Mouse (Mus musculus): ENCODE data around the gene Itgax.

Itgax gene

GRCm38 (mm10) chr7:128164001-128164400 is 34.7 kb downstream of the Itgax start:
- no peak for DNase-seq (ENCODE audit: low spot score)

- no peak for DNase-seq (ENCODE audit: low spot score)
These were observed 37.0 kb downstream of the Itgax start for GRCm38 (mm10) chr7:128166391-128166790.

GRCm38 (mm10) chr7:128169996-128170395 is 40.6 kb downstream of the Itgax start:
- no peak for DNase-seq (ENCODE audit: low spot score)

GRCm38 (mm10) chr7:128178385-128178784 is 49.0 kb downstream of the Itgax start:
- no peak for DNase-seq (ENCODE audit: low spot score)

- no peak for DNase-seq (ENCODE audit: low spot score)
These were observed 50.8 kb downstream of the Itgax start for GRCm38 (mm10) chr7:128180126-128180525.

GRCm38 (mm10) chr7:128180546-128180945 is 51.2 kb downstream of the Itgax start:
- no peak for DNase-seq (ENCODE audit: low spot score)

- DNase-seq (ENCODE audit: low spot score) = no peak
These were observed 52.3 kb downstream of the Itgax start for GRCm38 (mm10) chr7:128181691-128182090.
